15 mouse cellular contexts compared by ENCODE assay signal in the genomic region with DNA sequence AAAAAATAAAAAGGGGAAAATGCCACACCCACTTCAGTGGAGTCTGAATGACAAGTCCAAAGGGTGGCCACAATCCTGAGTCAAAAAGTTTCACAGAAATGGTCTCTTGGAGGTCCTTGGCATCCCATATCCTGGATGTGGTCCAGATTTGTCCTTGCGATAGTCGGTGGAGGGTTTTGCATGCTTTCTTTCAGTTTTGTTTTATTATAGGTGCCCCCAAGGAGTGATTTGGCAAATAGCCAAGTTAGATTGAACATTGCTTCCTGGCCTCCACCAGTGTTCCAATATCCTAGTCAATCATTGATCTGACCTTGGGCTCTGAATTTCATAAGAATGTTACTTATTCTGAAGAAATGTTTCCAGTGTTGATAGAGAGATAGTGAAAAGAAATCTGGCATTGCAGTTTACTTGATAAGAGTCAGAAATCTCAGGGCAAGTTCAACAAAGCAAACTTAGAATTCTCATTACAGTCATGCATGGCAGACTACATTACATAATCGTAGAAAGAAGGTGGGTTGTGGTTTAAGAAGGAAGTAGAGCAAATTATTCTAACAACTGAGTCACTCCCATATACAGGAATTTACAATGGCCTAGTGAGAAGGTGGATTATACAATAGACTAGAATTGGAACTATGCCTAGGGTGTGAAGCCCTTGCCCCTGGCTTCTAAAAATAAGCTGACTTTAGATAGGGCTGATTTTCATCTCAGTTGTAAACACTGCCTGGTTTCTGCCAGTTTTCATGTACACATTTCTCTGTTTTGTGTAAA. TPM values are rescaled to one million over a fixed set of nuclear protein-coding genes. Genes with fewer than 3 reads are reported as not detected.
DNase-seq lines count a peak whose midpoint lies in the region; ATAC-seq and TF ChIP-seq lines count a peak whose summit lies in the region.
"Not testable (repeated sequence)": the region's sequence is repeated elsewhere in the genome, so short reads cannot be mapped to it uniquely, and the experiment has no call there.
"Had no signal": no experiment of that assay in that cellular context is flagged by ENCODE, and none has a peak within 500 bp of the region (broad histone marks: within the 10 kb centered on the region; RNA-seq: fewer than 3 reads in every experiment).

No protein-coding gene starts in this region.

- not testable (repeated sequence) for DNase-seq in Patski (ENCODE audit: low read depth, low spot score)
- DNase-seq in kidney, adult 11 months: peak; percentile 13
- DNase-seq in kidney, adult 8-10 months: peak; percentile 34 to 37
- peak; percentile 8 to 29 for DNase-seq in kidney, postnatal 36 days

- in situ Hi-C loops in Patski (cut with MboI; ENCODE audit: low pct_unique_long_range_greater_than_20kb): not testable (repeated sequence)

- H3K27me3 ChIP-seq in Patski; intestine, embryonic 15.5 days (replicated peaks); stomach, embryonic 16.5 days (ENCODE audit: control insufficient read depth, insufficient read depth, low read length): not testable (repeated sequence)

- H3K4me2 ChIP-seq in intestine, embryonic 15.5 days (replicated peaks); stomach, embryonic 16.5 days (ENCODE audit: low read depth, low read length): not testable (repeated sequence)

- not testable (repeated sequence) for H3K4me3 ChIP-seq in intestine, embryonic 15.5 days (replicated peaks); stomach, embryonic 16.5 days (replicated peaks; ENCODE audit: low read length)

- TF ChIP-seq CTCF in Patski (IDR thresholded peaks at IDR 0.05): not testable (repeated sequence)

- peak; percentile 82 for ATAC-seq in Patski
- peak; percentile 90 for ATAC-seq in intestine, embryonic 15.5 days
- peak; percentile 50; the same call in 1 of the 2 replicates for ATAC-seq in stomach, embryonic 16.5 days (ENCODE audit: insufficient read depth, low FRiP score)

- not testable (repeated sequence) for H3K9ac ChIP-seq in intestine, embryonic 15.5 days; stomach, embryonic 16.5 days (ENCODE audit: low read length)

- not testable (repeated sequence) for H3K36me3 ChIP-seq in intestine, embryonic 15.5 days; stomach, embryonic 16.5 days (ENCODE audit: control insufficient read depth, insufficient read depth, low read length)

- not testable (repeated sequence) for H3K9me3 ChIP-seq in intestine, embryonic 15.5 days; stomach, embryonic 16.5 days (replicated peaks; ENCODE audit: control insufficient read depth, low read length)

- CTCF ChIA-PET in Patski (lab: Charles Lee): not testable (repeated sequence)

- not testable (repeated sequence) for H3K4me1 ChIP-seq in intestine, embryonic 15.5 days (replicated peaks); stomach, embryonic 16.5 days (ENCODE audit: control insufficient read depth, insufficient read depth, low read length)

- 30% methylated on average over 2 of the region's 3 CpGs for WGBS in intestine, embryonic 15.5 days
- WGBS in stomach, embryonic 16.5 days: 65% methylated on average over 2 of the region's 3 CpGs

- H3K27ac ChIP-seq in intestine, embryonic 15.5 days; stomach, embryonic 16.5 days (ENCODE audit: low read length): not testable (repeated sequence)

- POLR2A ChIA-PET in Patski (lab: Charles Lee): not testable (repeated sequence)

RNA-seq across cellular contexts. Expression of a gene that starts 20.4 kb away (rescaled TPM):
- 0.44 TPM for polyA plus RNA-seq in Patski (2021)
- 0.08 TPM in 1 of 2 replicates, not detected in the other for polyA plus RNA-seq in intestine, embryonic 15.5 days (2015; fragmentation: Nextera tagmentation; extraction: Ambion mirVana)
- not detected in 2 replicates for polyA plus RNA-seq in stomach, embryonic 16.5 days (2015; fragmentation: Nextera tagmentation; extraction: Ambion mirVana)
- polyA plus RNA-seq: embryonic facial prominence, embryonic 11.5 days; forebrain, embryonic 10.5 days; forebrain, embryonic 13.5 days; forebrain, embryonic 16.5 days; heart, embryonic 11.5 days; heart, embryonic 14.5 days; heart, postnatal 0 days; hindbrain, embryonic 12.5 days; hindbrain, embryonic 15.5 days had no signal

RNA-seq across cellular contexts. Expression of a gene that starts 36.5 kb away (rescaled TPM):
- not detected for polyA plus RNA-seq in Patski (2021)
- polyA plus RNA-seq in intestine, embryonic 15.5 days (2015; fragmentation: Nextera tagmentation; extraction: Ambion mirVana): not detected in 2 replicates
- polyA plus RNA-seq in stomach, embryonic 16.5 days (2015; fragmentation: Nextera tagmentation; extraction: Ambion mirVana): not detected in 2 replicates
- polyA plus RNA-seq: embryonic facial prominence, embryonic 11.5 days; forebrain, embryonic 10.5 days; forebrain, embryonic 13.5 days; forebrain, embryonic 16.5 days; heart, embryonic 11.5 days; heart, embryonic 14.5 days; heart, postnatal 0 days; hindbrain, embryonic 12.5 days; hindbrain, embryonic 15.5 days had no signal
